Mouse (Mus musculus) MEL (cell line): Measurements from ENCODE around the gene Upk2. TPM values are rescaled to one million over a fixed set of nuclear protein-coding genes. Genes with fewer than 3 reads are reported as not detected.

Experiments
- DNase-seq: peaks from one replicate; pipeline ENCODE4 v3.0.0; 2011; ENCODE audit warnings: low read depth, low spot score
- H3K27ac ChIP-seq: 2 replicates; pipeline ENCODE4 v1.5.1; 2012; ENCODE audit warnings: low read depth, mild to moderate bottlenecking, control low read depth, low read length, moderate library complexity; ENCODE audit not compliant: control insufficient read depth
- H3K27me3 ChIP-seq, 2 experiments: fragments of 150-350 bp in 1 of 2; sonication (generic) in 1 of 2; 2 replicates each; pipeline ENCODE4 v1.6.1; 2012; ENCODE audit warnings: low read length in 2 of 2, mild to moderate bottlenecking in 2 of 2, improper control_type of control experiment in 1 of 2, moderate library complexity in 1 of 2; ENCODE audit not compliant: insufficient read depth in 2 of 2, control insufficient read depth in 1 of 2
- H3K36me3 ChIP-seq, 2 experiments: 2 replicates each; pipeline ENCODE4 v1.6.1; 2012 to 2014; ENCODE audit warnings: low read length in 2 of 2, improper control_type of control experiment in 1 of 2, inconsistent platforms in 1 of 2, mild to moderate bottlenecking in 1 of 2; ENCODE audit not compliant: insufficient read depth in 2 of 2, control insufficient read depth in 1 of 2
- H3K4me1 ChIP-seq, 2 experiments: fragments of 150-350 bp in 1 of 2; sonication (generic) in 1 of 2; 2 replicates each; pipeline ENCODE4 v1.6.1; 2012; ENCODE audit warnings: low read length in 2 of 2, improper control_type of control experiment in 1 of 2, mild to moderate bottlenecking in 1 of 2; ENCODE audit not compliant: insufficient read depth in 2 of 2, control insufficient read depth in 1 of 2
- H3K4me3 ChIP-seq, 2 experiments: fragments of 150-350 bp in 1 of 2; sonication (generic) in 1 of 2; 2 replicates each; pipeline ENCODE4 v1.5.1; 2012; ENCODE audit warnings: low read depth in 2 of 2, low read length in 2 of 2, mild to moderate bottlenecking in 2 of 2, moderate library complexity in 2 of 2, control low read depth in 1 of 2, improper control_type of control experiment in 1 of 2; ENCODE audit not compliant: control insufficient read depth in 1 of 2, insufficient read depth in 1 of 2
- H3K79me2 ChIP-seq: 2 replicates; pipeline ENCODE4 v1.6.1; 2012; ENCODE audit warnings: mild to moderate bottlenecking, low read length, moderate library complexity; ENCODE audit not compliant: control insufficient read depth, poor library complexity, insufficient read depth
- H3K9ac ChIP-seq: 2 replicates; pipeline ENCODE4 v1.6.1; 2012; ENCODE audit warnings: low read depth, mild to moderate bottlenecking, control low read depth, low read length, moderate library complexity; ENCODE audit not compliant: control insufficient read depth, poor library complexity, severe bottlenecking
- H3K9me3 ChIP-seq: fragments of 150-350 bp; sonication (generic); replicated peaks from 2 replicates; pipeline ENCODE4 v1.6.1; 2012; ENCODE audit warnings: mild to moderate bottlenecking, low read length, improper control_type of control experiment, moderate library complexity; ENCODE audit not compliant: insufficient read depth
- CHD1 ChIP-seq: IDR thresholded peaks from 2 replicates; pipeline ENCODE4 v1.6.1; 2012; ENCODE audit warnings: low read depth, mild to moderate bottlenecking, inconsistent platforms, low read length, improper control_type of control experiment
- CTCF ChIP-seq, 3 experiments: IDR thresholded peaks in 2 of 3; conservative IDR thresholded peaks in 1 of 3; 2 replicates each; pipeline ENCODE4 v1.5.1; 2011 to 2012; ENCODE audit warnings: low read length in 3 of 3, low read depth in 2 of 3, mild to moderate bottlenecking in 2 of 3, improper control_type of control experiment in 1 of 3, inconsistent platforms in 1 of 3, mixed read lengths in 1 of 3, moderate library complexity in 1 of 3; ENCODE audit not compliant: control insufficient read depth in 1 of 3, insufficient read depth in 1 of 3, poor library complexity in 1 of 3, severe bottlenecking in 1 of 3
- E2F4 ChIP-seq: IDR thresholded peaks from 2 replicates; pipeline ENCODE4 v1.6.1; 2011; ENCODE audit warnings: low read depth, low read length, improper control_type of control experiment, borderline replicate concordance
- EP300 ChIP-seq, 2 experiments: IDR thresholded peaks; 2 replicates each; pipeline ENCODE4 v1.6.1; 2011; ENCODE audit warnings: improper control_type of control experiment in 2 of 2, low read length in 2 of 2, low read depth in 1 of 2, mild to moderate bottlenecking in 1 of 2
- ETS1 ChIP-seq: IDR thresholded peaks from 2 replicates; pipeline ENCODE4 v1.6.1; 2012; ENCODE audit warnings: low read depth, mild to moderate bottlenecking, inconsistent platforms, low read length, improper control_type of control experiment, moderate library complexity
- GABPA ChIP-seq: IDR thresholded peaks from 2 replicates; pipeline ENCODE4 v1.6.1; 2012; ENCODE audit warnings: low read depth, mild to moderate bottlenecking, inconsistent platforms, low read length, improper control_type of control experiment, moderate library complexity
- GATA1 ChIP-seq: IDR thresholded peaks from 2 replicates; pipeline ENCODE4 v1.6.1; 2011; ENCODE audit warnings: low read depth, low read length, improper control_type of control experiment
- JUND ChIP-seq: IDR thresholded peaks from 2 replicates; pipeline ENCODE4 v1.6.1; 2011; ENCODE audit warnings: low read depth, mild to moderate bottlenecking, improper control_type of control experiment, low read length
- KAT2A ChIP-seq: conservative IDR thresholded peaks from 2 replicates; pipeline ENCODE4 v1.6.1; 2012; ENCODE audit warnings: low read depth, low read length, improper control_type of control experiment, inconsistent platforms
- MAFK ChIP-seq: IDR thresholded peaks from 2 replicates; pipeline ENCODE4 v1.6.1; 2011; ENCODE audit warnings: low read depth, mild to moderate bottlenecking, low read length, improper control_type of control experiment, borderline replicate concordance
- MAX ChIP-seq: IDR thresholded peaks from 2 replicates; pipeline ENCODE4 v1.6.1; 2011; ENCODE audit warnings: low read length, improper control_type of control experiment
- MXI1 ChIP-seq: IDR thresholded peaks from 2 replicates; pipeline ENCODE4 v1.6.1; 2011; ENCODE audit warnings: mild to moderate bottlenecking, low read depth, low read length, improper control_type of control experiment
- MYB ChIP-seq: IDR thresholded peaks from 2 replicates; pipeline ENCODE4 v1.6.1; 2011; ENCODE audit warnings: mild to moderate bottlenecking, low read depth, low read length, improper control_type of control experiment
- NRF1 ChIP-seq: IDR thresholded peaks from 2 replicates; pipeline ENCODE4 v1.6.1; 2014; ENCODE audit warnings: low read depth, mild to moderate bottlenecking, inconsistent platforms, low read length, improper control_type of control experiment, moderate library complexity; ENCODE audit not compliant: poor library complexity, insufficient read depth, severe bottlenecking
- POLR2A ChIP-seq, 2 experiments: IDR thresholded peaks; 2 replicates each; pipeline ENCODE4 v1.6.1; 2011 to 2012; ENCODE audit warnings: low read length in 2 of 2, mild to moderate bottlenecking in 2 of 2, control low read depth in 1 of 2, improper control_type of control experiment in 1 of 2, low read depth in 1 of 2, moderate library complexity in 1 of 2; ENCODE audit not compliant: control insufficient read depth in 1 of 2, insufficient read depth in 1 of 2, poor library complexity in 1 of 2
- POLR2AphosphoS2 ChIP-seq: IDR thresholded peaks from 2 replicates; pipeline ENCODE4 v1.6.1; 2011; ENCODE audit warnings: low read length, improper control_type of control experiment
- POLR2AphosphoS5 ChIP-seq: IDR thresholded peaks from 2 replicates; pipeline ENCODE4 v1.6.1; 2012; ENCODE audit warnings: low read depth, borderline replicate concordance, mild to moderate bottlenecking, inconsistent platforms, low read length, moderate library complexity, mixed read lengths
- RAD21 ChIP-seq: IDR thresholded peaks from 2 replicates; pipeline ENCODE4 v1.6.1; 2011; ENCODE audit warnings: mild to moderate bottlenecking, low read depth, low read length, improper control_type of control experiment
- RCOR1 ChIP-seq: IDR thresholded peaks from 2 replicates; pipeline ENCODE4 v1.6.1; 2012; ENCODE audit warnings: low read depth, mild to moderate bottlenecking, inconsistent platforms, low read length, improper control_type of control experiment
- SMC3 ChIP-seq: IDR thresholded peaks from 2 replicates; pipeline ENCODE4 v1.6.1; 2011; ENCODE audit warnings: low read depth, low read length, improper control_type of control experiment
- TBP ChIP-seq: IDR thresholded peaks from 2 replicates; pipeline ENCODE4 v1.8.0; 2011; ENCODE audit warnings: low read depth, low read length, improper control_type of control experiment
- TCF12 ChIP-seq: IDR thresholded peaks from 2 replicates; pipeline ENCODE4 v1.6.1; 2014; ENCODE audit warnings: low read depth, mild to moderate bottlenecking, inconsistent platforms, low read length, improper control_type of control experiment, moderate library complexity
- UBTF ChIP-seq: IDR thresholded peaks from 2 replicates; pipeline ENCODE4 v1.6.1; 2012; ENCODE audit warnings: low read depth, mild to moderate bottlenecking, inconsistent platforms, low read length, improper control_type of control experiment, moderate library complexity, borderline replicate concordance; ENCODE audit not compliant: insufficient read depth
- USF1 ChIP-seq: IDR thresholded peaks from 2 replicates; pipeline ENCODE4 v1.6.1; 2014; ENCODE audit warnings: low read depth, mild to moderate bottlenecking, inconsistent platforms, low read length, improper control_type of control experiment, moderate library complexity
- USF2 ChIP-seq, 2 experiments: IDR thresholded peaks; 2 replicates each; pipeline ENCODE4 v1.6.1; 2011 to 2012; ENCODE audit warnings: improper control_type of control experiment in 2 of 2, low read length in 2 of 2, borderline replicate concordance in 1 of 2, inconsistent platforms in 1 of 2, low read depth in 1 of 2, mild to moderate bottlenecking in 1 of 2; ENCODE audit not compliant: insufficient read depth in 1 of 2
- ZC3H11A ChIP-seq: IDR thresholded peaks from 2 replicates; pipeline ENCODE4 v1.6.1; 2012; ENCODE audit warnings: low read depth, mild to moderate bottlenecking, inconsistent platforms, low read length, improper control_type of control experiment
- ZKSCAN1 ChIP-seq: IDR thresholded peaks from 2 replicates; pipeline ENCODE4 v1.6.1; 2012; ENCODE audit warnings: low read depth, mild to moderate bottlenecking, inconsistent platforms, low read length, improper control_type of control experiment, moderate library complexity
- ZMIZ1 ChIP-seq: IDR thresholded peaks from 2 replicates; pipeline ENCODE4 v1.6.1; 2012; ENCODE audit warnings: low read depth, mild to moderate bottlenecking, inconsistent platforms, low read length, improper control_type of control experiment, moderate library complexity
- ZNF384 ChIP-seq: IDR thresholded peaks from 2 replicates; pipeline ENCODE4 v1.6.1; 2012; ENCODE audit warnings: low read depth, mild to moderate bottlenecking, inconsistent platforms, low read length, improper control_type of control experiment
- polyA plus RNA-seq, 2 experiments: library from polyadenylated mRNA; stranded (reverse) in 1 of 2; unstranded in 1 of 2; fragments of >175 nt in 1 of 2; fragments of >200 nt in 1 of 2; gene quantifications; 2 replicates each; pipeline versions ENCODE4 v1.2.1 to v1.2.4; 2012; ENCODE audit warnings: low replicate concordance in 2 of 2, low read depth in 1 of 2; ENCODE audit not compliant: insufficient read length in 2 of 2, insufficient read depth in 1 of 2, missing spikeins in 1 of 2
- total RNA-seq: library from RNA; depleted of rRNA; stranded (reverse); fragments of 300-350 nt; gene quantifications from 2 replicates; pipeline ENCODE4 v1.2.3, GENCODE M21; 2012

Gene Upk2
- total and polyA plus RNA-seq, 3 experiments = not detected

DNA sequence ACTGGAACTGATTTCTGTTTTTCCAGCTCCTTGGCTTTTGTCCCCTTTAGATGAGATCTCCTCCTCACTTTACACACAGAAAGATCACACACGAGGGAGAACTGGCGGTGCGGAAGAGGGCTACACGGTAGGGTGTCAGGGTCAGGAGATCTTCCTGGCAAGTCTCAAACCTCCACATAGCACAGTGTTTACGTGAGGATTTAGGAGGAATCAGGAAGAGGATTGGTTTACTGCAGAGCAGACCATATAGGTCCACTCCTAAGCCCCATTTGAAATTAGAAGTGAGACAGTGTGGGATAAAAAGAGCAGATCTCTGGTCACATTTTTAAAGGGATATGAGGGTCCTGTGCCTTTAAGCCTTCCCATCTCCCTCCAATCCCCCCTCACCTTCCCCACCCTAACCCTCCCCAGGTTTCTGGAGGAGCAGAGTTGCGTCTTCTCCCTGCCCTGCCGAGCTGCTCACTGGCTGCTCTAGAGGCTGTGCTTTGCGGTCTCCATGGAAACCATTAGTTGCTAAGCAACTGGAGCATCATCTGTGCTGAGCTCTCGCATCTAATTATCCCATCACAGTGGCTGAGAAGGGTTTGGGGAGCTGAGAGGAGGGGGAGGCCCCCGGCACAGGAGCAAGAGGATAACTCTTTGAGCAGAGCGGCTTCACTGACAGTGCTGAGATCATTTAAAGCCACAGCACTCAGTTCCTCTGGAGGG, 2.4 kb upstream of the Upk2 start:
- Histone ChIP-seq H3K4me3 (no peak overlapping the region), H3K79me2 (no peaks in the 10 kb centered on the region), H3K27me3 (peaks cover 7 to 14% of the 10 kb centered on the region in 2 experiments), H3K36me3 (no peaks in the 10 kb centered on the region), H3K9me3 (no peaks in the 10 kb centered on the region), H3K4me1 (peaks cover 0 to 3% of the 10 kb centered on the region in 2 experiments; a peak in 1 of 4 replicates), H3K9ac (no peak overlapping the region), H3K27ac (no peak overlapping the region)
- TF ChIP-seq ZNF384 = no peak
- no peak for DNase-seq

DNA sequence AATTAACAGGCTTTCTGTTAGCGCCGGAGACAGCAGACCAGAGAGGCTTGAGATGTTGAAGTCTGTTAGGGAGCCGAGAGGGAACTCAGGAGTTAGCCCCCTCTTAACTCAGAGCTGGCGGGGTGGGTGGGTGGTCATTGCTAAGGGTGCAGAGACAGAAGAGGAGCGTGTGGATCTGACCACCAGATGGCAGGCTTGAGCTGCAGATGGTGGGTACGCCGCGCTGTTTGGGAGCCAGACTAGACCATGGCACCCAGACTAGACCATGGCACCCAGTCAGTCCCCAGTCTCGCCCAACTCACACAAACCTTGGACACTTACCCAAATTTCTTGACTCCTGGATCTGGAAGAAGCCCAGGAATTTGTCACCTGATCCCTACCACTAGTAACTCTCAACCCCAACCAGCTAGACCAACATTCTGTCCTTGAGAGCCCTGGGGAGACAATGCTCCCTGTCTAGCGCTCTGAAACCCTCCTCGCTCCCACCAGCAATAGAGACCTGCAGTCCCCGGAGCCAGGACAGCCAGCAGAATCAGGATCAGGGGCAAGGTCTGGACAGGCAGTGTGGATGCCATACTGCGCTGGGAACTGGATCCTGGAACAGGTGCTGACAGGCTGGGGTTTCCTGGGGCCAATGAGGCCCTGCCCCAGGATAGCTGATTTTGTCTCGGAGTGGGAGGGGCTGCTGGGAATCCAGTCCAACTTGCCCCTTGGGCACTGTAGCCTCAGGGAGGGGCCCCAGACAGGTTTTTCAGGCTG, 465 bp downstream of the Upk2 start:
- H3K27ac ChIP-seq = no peak overlapping the region
- no peak overlapping the region for H3K4me3 ChIP-seq
- peaks cover 0 to 3% of the 10 kb centered on the region in 2 experiments; a peak in 1 of 4 replicates for H3K4me1 ChIP-seq
- no peaks in the 10 kb centered on the region for H3K79me2 ChIP-seq
- no peaks in the 10 kb centered on the region for H3K36me3 ChIP-seq
- peak; percentile 77 for DNase-seq
- no peaks in the 10 kb centered on the region for H3K9me3 ChIP-seq
- H3K9ac ChIP-seq = no peak overlapping the region
- peaks cover 5 to 6% of the 10 kb centered on the region in 2 experiments; a peak in 3 of 4 replicates for H3K27me3 ChIP-seq
- TF ChIP-seq TBP = no peak
- no peak for TF ChIP-seq MAX
- TF ChIP-seq POLR2AphosphoS5 = no peak
- no peak for TF ChIP-seq USF2 (IDR thresholded peaks at IDR 0.05; ENCODE audit: borderline replicate concordance in 1 of 2, insufficient read depth in 1 of 2, low read depth in 1 of 2, low read length in 2 of 2)
- no peak for TF ChIP-seq USF1
- no peak for TF ChIP-seq MAFK
- TF ChIP-seq SMC3 = peak; percentile 92
- TF ChIP-seq POLR2AphosphoS2 = no peak
- TF ChIP-seq KAT2A = no peak
- no peak for TF ChIP-seq ZNF384
- TF ChIP-seq EP300 (IDR thresholded peaks at IDR 0.05; ENCODE audit: low read depth in 1 of 2, low read length in 2 of 2) = no peak
- no peak for TF ChIP-seq TCF12
- no peak for TF ChIP-seq JUND
- TF ChIP-seq CTCF (IDR thresholded peaks at IDR 0.05 in 2 of 3, conservative IDR thresholded peaks at IDR 0.05 in 1 of 3; ENCODE audit: control insufficient read depth in 1 of 3, insufficient read depth in 1 of 3, low read depth in 2 of 3, low read length in 3 of 3, poor library complexity in 1 of 3, severe bottlenecking in 1 of 3) = peak; percentile 78 to 95 (median 87)
- no peak for TF ChIP-seq GABPA
- no peak for TF ChIP-seq RCOR1
- no peak for TF ChIP-seq UBTF
- TF ChIP-seq MYB = no peak
- TF ChIP-seq ZKSCAN1 = no peak
- TF ChIP-seq NRF1 = no peak
- TF ChIP-seq ZMIZ1 = no peak
- TF ChIP-seq RAD21 = peak; percentile 86
- TF ChIP-seq GATA1 = no peak
- TF ChIP-seq POLR2A (IDR thresholded peaks at IDR 0.05; ENCODE audit: control insufficient read depth in 1 of 2, insufficient read depth in 1 of 2, low read depth in 1 of 2, low read length in 2 of 2, poor library complexity in 1 of 2) = no peak
- TF ChIP-seq CHD1 = no peak
- TF ChIP-seq ZC3H11A = peak; percentile 87
- no peak for TF ChIP-seq E2F4
- no peak for TF ChIP-seq MXI1
- no peak for TF ChIP-seq ETS1
